8 mouse cellular contexts compared by ENCODE assay signal in the genomic region with DNA sequence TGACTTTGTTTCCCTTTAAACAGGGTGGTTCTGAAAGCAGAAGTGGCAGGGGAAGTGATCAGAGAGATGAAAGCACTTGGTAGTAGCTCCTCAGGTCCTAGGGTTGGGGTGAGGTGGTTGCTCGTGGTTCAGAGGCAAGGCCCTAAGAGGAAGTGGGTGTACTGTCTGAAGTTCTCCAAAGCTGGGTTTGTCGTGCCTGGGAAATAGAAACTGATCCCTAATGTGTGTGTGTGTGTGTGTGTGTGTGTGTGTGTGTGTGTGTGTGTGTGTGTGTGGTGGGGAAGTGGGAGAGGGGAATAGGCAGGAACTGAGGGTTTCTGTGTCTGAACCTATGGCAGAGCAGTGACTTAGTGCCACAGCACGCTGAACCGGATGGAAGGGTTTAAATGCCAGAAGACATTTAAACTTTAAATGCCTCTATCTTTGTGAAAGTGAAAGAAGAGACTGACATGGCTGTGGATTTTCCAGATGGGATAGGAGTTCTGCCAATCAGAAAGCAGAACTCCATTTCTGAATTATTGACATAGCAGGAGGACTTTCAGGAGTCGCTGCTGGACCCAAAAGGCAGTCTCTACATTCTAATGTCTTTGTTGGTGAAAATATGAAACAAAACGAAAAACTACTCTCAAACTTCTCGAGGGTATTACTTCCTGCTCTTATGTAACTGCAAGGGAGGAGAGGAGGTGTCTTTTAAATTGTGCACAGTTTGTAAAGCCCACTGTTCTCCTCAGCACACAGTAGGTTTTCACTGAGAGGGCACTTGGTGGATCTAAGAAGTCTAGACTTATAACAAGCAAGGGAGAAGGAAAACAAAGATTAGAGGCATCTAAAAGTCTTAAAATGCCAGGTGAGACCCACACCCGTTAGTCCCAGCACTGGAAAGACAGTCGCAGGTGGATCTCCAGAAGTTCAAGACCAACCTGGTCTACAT. TPM values are rescaled to one million over a fixed set of nuclear protein-coding genes. Genes with fewer than 3 reads are reported as not detected.
A peak's percentile ranks its signal among the peaks of the same experiment; 100 is the strongest.
DNase-seq lines count a peak whose midpoint lies in the region; ATAC-seq lines count a peak whose summit lies in the region.

No protein-coding gene starts in this region.

- no peaks in the 10 kb centered on the region for H3K9me3 ChIP-seq in limb, embryonic 15.5 days
- no peaks in the 10 kb centered on the region for H3K9me3 ChIP-seq in midbrain, embryonic 15.5 days

- 0 out of 2 replicates have a peak overlapping the region, but pooled peaks have one; percentile 14 for H3K4me2 ChIP-seq in limb, embryonic 15.5 days
- H3K4me2 ChIP-seq in midbrain, embryonic 15.5 days, result no peak overlapping the region

- peak; percentile 81 for ATAC-seq in CD4-positive, CD25-positive, alpha-beta regulatory T cell, adult 4 months
- ATAC-seq in limb, embryonic 15.5 days (ENCODE audit: insufficient number of reproducible peaks, low FRiP score, low TSS enrichment, low read depth), result no peak
- ATAC-seq in midbrain, embryonic 15.5 days (replicated peaks), result no peak

- 56% methylated on average over 9 of the region's 9 CpGs for WGBS in limb, embryonic 15.5 days
- WGBS in midbrain, embryonic 15.5 days, result 72% methylated on average over 9 of the region's 9 CpGs

- peak; percentile 42 to 66 for DNase-seq in natural killer cell, adult 2 months (ENCODE audit: low spot score in 2 of 2)
- DNase-seq in urinary bladder, postnatal 4 days (ENCODE audit: low spot score in 2 of 2), result no peak
- DNase-seq in frontal cortex, postnatal 25 days (ENCODE audit: low spot score in 2 of 2), result no peak
- DNase-seq in urinary bladder, adult 2 months (ENCODE audit: low spot score), result no peak

- H3K4me1 ChIP-seq in brown adipose tissue, adult 24 weeks (ENCODE audit: control insufficient read depth, insufficient read depth, insufficient read length, low read length), result peaks cover 9% of the 10 kb centered on the region
- peaks cover 12% of the 10 kb centered on the region; the same call in 1 of the 2 replicates for H3K4me1 ChIP-seq in limb, embryonic 15.5 days
- H3K4me1 ChIP-seq in midbrain, embryonic 15.5 days, result 0 out of 2 replicates have a peak, but pooled peaks cover 4% of the 10 kb centered on the region

- peaks cover 48% of the 10 kb centered on the region for H3K27me3 ChIP-seq in limb, embryonic 15.5 days
- H3K27me3 ChIP-seq in midbrain, embryonic 15.5 days (replicated peaks), result peaks cover 40% of the 10 kb centered on the region

- peak overlapping the region; percentile 100 for H3K27ac ChIP-seq in brown adipose tissue, adult 24 weeks (replicated peaks; ENCODE audit: low read depth, low read length)
- H3K27ac ChIP-seq in limb, embryonic 15.5 days, result no peak overlapping the region
- no peak overlapping the region for H3K27ac ChIP-seq in midbrain, embryonic 15.5 days

- peak overlapping the region; percentile 95 for H3K4me3 ChIP-seq in brown adipose tissue, adult 24 weeks (ENCODE audit: insufficient read depth, low read depth, low read length)
- 0 out of 2 replicates have a peak overlapping the region, but pooled peaks have one; percentile 9 for H3K4me3 ChIP-seq in limb, embryonic 15.5 days
- no peak overlapping the region for H3K4me3 ChIP-seq in midbrain, embryonic 15.5 days

- no peak overlapping the region for H3K9ac ChIP-seq in limb, embryonic 15.5 days
- no peak overlapping the region for H3K9ac ChIP-seq in midbrain, embryonic 15.5 days

- H3K36me3 ChIP-seq in limb, embryonic 15.5 days, result no peaks in the 10 kb centered on the region
- no peaks in the 10 kb centered on the region for H3K36me3 ChIP-seq in midbrain, embryonic 15.5 days (replicated peaks)

RNA-seq across cellular contexts. Expression of a gene that starts 1.7 kb away (rescaled TPM):
- polyA plus RNA-seq in CD4-positive, CD25-positive, alpha-beta regulatory T cell, adult 4 months (2017; shearing (Covaris generic)), result 10 to 100 TPM; 30.3 to 39.4 TPM
- polyA plus RNA-seq in brown adipose tissue, adult 24 weeks (2012; ENCODE audit: insufficient read depth, insufficient read length, missing spikeins), result 28.7 and 30.4 TPM in 2 replicates
- polyA plus RNA-seq in limb, embryonic 15.5 days (2015; fragmentation: Nextera tagmentation; extraction: Ambion mirVana), result 3.1 and 3.4 TPM in 2 replicates
- 1.4 and 1.8 TPM in 2 replicates for polyA plus RNA-seq in midbrain, embryonic 15.5 days (2015; fragmentation: Nextera tagmentation; extraction: Ambion mirVana)
- 19.1 and 23.0 TPM in 2 replicates for polyA plus RNA-seq in urinary bladder, adult 2 months (2012; rRNA removed)

RNA-seq across cellular contexts. Expression of a gene that starts 38.8 kb away (rescaled TPM):
- polyA plus RNA-seq in CD4-positive, CD25-positive, alpha-beta regulatory T cell, adult 4 months (2017; shearing (Covaris generic)), result 10 to 100 TPM; 10.7 to 17.9 TPM
- 0.55 and 0.92 TPM in 2 replicates for polyA plus RNA-seq in brown adipose tissue, adult 24 weeks (2012; ENCODE audit: insufficient read depth, insufficient read length, missing spikeins)
- polyA plus RNA-seq in limb, embryonic 15.5 days (2015; fragmentation: Nextera tagmentation; extraction: Ambion mirVana), result 15.0 and 18.5 TPM in 2 replicates
- 1.9 and 2.2 TPM in 2 replicates for polyA plus RNA-seq in midbrain, embryonic 15.5 days (2015; fragmentation: Nextera tagmentation; extraction: Ambion mirVana)
- polyA plus RNA-seq in urinary bladder, adult 2 months (2012; rRNA removed), result 2.2 TPM in 2 replicates

RNA-seq across cellular contexts. Expression of a gene that starts 42.5 kb away (rescaled TPM):
- polyA plus RNA-seq in CD4-positive, CD25-positive, alpha-beta regulatory T cell, adult 4 months (2017; shearing (Covaris generic)), result under 1 TPM in 1 of 2 experiments, not detected in 1; 0.12 TPM
- polyA plus RNA-seq in brown adipose tissue, adult 24 weeks (2012; ENCODE audit: insufficient read depth, insufficient read length, missing spikeins), result 9.1 and 14.2 TPM in 2 replicates
- 15.6 and 35.8 TPM in 2 replicates for polyA plus RNA-seq in limb, embryonic 15.5 days (2015; fragmentation: Nextera tagmentation; extraction: Ambion mirVana)
- polyA plus RNA-seq in midbrain, embryonic 15.5 days (2015; fragmentation: Nextera tagmentation; extraction: Ambion mirVana), result 1.3 and 2.0 TPM in 2 replicates
- polyA plus RNA-seq in urinary bladder, adult 2 months (2012; rRNA removed), result 4.4 and 6.7 TPM in 2 replicates

RNA-seq across cellular contexts. Expression of a gene that starts 44.7 kb away (rescaled TPM):
- polyA plus RNA-seq in CD4-positive, CD25-positive, alpha-beta regulatory T cell, adult 4 months (2017; shearing (Covaris generic)), result 10 to 100 TPM; 44.3 to 71.1 TPM
- 3.8 and 6.7 TPM in 2 replicates for polyA plus RNA-seq in brown adipose tissue, adult 24 weeks (2012; ENCODE audit: insufficient read depth, insufficient read length, missing spikeins)
- 31.6 and 32.4 TPM in 2 replicates for polyA plus RNA-seq in limb, embryonic 15.5 days (2015; fragmentation: Nextera tagmentation; extraction: Ambion mirVana)
- polyA plus RNA-seq in midbrain, embryonic 15.5 days (2015; fragmentation: Nextera tagmentation; extraction: Ambion mirVana), result 33.8 and 36.8 TPM in 2 replicates
- 26.2 and 33.7 TPM in 2 replicates for polyA plus RNA-seq in urinary bladder, adult 2 months (2012; rRNA removed)

Comparison
In these comparisons a context has a peak if more than half of its experiments do, and no peak if none do; other contexts are left out.
1. DNase-seq: peak in natural killer cell, adult 2 months (2 of 2); none in urinary bladder, postnatal 4 days (0 of 2), frontal cortex, postnatal 25 days (0 of 2) and urinary bladder, adult 2 months (single experiment).